Mouse (Mus musculus) lung, postnatal 25 days (tissue): ENCODE measurements around the gene Igsf11.

ENCODE experiments used
- DNase-seq: peaks from one replicate; pipeline ENCODE4 v3.0.0; 2022; ENCODE audit warnings: low spot score

The Igsf11 gene

DNA sequence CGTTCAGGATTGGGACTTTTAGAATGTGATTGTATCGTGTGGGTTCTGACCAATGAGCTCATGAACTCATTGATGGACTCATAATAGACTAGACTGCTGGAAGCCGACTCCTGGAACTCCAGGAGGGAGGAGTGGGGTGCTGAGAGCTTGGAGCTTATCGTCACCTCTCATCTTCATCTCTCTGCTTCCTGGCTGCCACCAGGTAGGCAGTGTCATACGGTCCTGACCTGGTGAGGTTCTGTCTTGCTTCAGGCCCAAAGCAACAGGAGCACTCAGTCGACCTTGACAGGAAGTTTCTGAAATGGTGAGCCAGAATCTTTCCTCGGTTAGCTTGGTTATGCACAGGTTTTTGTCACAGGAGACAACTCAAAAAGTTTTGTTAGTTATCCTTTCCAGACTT, at the start of gene Igsf11:
Gene Igsf11, plus strand, starts transcription at position 301 of the 400 bp plus-strand sequence.
- no peak for DNase-seq

- DNase-seq, result peak; percentile 15
Measured at GRCm38 (mm10) chr16:38858120-38858749, 34.2 kb upstream of the Igsf11 start.

- no peak for DNase-seq
Measured at GRCm38 (mm10) chr16:38860548-38860947, 31.9 kb upstream of the Igsf11 start.

GRCm38 (mm10) chr16:38864358-38864757, 28.1 kb upstream of the Igsf11 start:
- DNase-seq, result no peak

- no peak for DNase-seq
Measured at GRCm38 (mm10) chr16:38873231-38873630, 19.2 kb upstream of the Igsf11 start.

- no peak for DNase-seq
Measured at GRCm38 (mm10) chr16:38874481-38874880, 18.0 kb upstream of the Igsf11 start.

- no peak for DNase-seq
Measured at GRCm38 (mm10) chr16:38898816-38899425, 6.5 kb downstream of the Igsf11 start.

DNA sequence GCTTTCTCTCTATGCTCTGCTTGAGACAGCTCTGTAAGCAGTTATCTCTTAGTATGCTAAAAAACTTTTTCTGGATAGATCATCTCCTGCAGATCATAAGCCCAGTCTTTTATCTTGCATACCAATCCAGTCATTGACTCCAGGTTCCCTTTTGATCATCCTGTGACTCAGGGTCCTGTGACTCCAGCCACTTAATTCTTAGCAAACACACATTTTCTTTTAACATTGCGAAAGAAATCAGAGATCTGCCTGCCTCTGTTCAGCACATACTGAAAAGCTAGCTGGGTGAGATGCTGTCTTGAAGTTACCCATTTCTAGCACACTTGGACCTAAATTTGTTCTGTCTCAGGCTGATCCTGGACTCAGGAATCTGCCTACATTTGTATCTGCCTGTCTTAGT, 7.6 kb downstream of the Igsf11 start:
- no peak for DNase-seq

GRCm38 (mm10) chr16:38902111-38902778, 9.8 kb downstream of the Igsf11 start:
- DNase-seq, result peak; percentile 89

DNA sequence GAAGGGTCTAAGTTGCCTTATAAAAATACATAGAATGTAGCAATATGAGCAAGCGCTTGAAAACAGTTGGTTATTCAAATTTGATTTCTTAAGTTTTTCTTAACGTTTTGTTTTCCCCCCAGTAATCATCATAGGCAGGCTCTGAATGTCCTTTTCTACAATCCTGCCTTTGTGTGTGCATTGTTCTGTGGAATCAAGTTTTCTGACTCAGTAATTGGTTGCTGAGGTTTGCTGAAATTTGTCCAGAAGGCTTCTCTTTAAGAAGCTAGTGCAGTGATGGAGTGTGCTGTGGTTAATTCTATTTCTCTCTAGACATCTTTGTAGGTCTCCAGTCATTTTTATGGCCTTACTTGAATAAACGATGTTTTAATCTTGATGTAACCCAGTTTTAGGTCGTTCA, 10.5 kb downstream of the Igsf11 start:
- DNase-seq, result no peak

- no peak for DNase-seq
Measured at GRCm38 (mm10) chr16:38904202-38904601, 11.7 kb downstream of the Igsf11 start.

DNA sequence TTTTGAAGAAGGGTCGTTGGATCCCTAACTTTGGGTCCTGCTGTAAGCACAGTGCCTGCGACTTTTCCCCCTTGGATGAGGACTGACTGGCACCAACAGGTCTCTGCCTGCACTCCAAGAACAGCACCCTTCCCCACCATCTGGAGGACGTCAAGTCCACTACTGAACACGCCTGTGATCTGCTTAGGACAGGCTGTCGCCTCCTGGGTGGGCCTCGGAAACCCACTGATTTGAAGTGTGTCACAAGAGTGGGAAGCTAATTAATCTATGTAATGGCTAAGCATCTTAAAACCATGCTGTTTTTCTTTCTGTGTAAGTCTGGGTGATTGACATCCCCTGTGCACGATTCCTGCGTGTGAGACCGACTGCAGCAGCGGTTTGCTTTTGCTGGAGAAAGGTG, 13.4 kb downstream of the Igsf11 start:
- no peak for DNase-seq

GRCm38 (mm10) chr16:38908304-38908703, 15.8 kb downstream of the Igsf11 start:
- DNase-seq, result no peak

- no peak for DNase-seq
Measured at GRCm38 (mm10) chr16:38909506-38909905, 17.0 kb downstream of the Igsf11 start.

DNA sequence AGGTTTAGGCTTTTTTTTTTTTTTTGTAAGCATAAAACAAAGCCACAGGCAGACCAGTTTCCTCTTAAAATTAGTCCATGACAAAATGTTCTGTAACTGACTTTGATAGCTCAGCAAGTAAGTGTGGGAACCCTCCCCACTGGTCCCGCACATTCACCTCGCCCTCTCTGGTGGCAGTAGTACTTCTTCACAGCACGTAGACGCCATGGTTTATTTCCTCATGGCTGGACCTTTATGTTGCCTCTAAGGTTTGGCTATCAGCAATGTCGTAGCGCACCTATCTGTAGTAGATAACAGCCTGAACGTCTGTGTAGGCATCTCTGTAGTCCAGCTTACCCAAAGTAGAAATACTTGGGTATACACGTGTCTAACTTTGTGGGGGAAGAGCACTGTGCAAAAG, 17.6 kb downstream of the Igsf11 start:
- no peak for DNase-seq

- no peak for DNase-seq
Measured at GRCm38 (mm10) chr16:38915451-38915850, 23.0 kb downstream of the Igsf11 start.

GRCm38 (mm10) chr16:38916053-38916786, 23.7 kb downstream of the Igsf11 start:
- DNase-seq, result no peak

DNA sequence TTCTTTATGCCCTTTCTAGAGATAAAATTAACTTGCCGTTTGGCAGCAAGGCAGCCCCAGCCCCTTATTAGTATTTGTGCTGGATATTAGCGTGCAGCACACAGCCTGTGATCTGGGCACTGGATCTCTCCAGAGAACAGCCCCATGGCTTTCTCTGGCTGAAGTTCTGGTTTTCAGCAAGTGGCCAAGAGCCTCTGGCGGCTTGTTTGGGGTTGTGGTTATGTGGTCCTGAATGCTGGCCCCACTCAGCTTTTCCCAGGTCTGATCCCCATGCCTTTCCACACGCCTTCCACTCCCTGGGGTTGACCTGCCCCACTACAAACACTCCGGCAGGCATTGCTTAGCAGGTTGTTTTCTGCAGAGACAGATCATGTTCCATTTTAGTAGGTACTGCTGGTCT, 24.4 kb downstream of the Igsf11 start:
- DNase-seq, result no peak

- DNase-seq, result no peak
Measured at GRCm38 (mm10) chr16:38918121-38918520, 25.6 kb downstream of the Igsf11 start.

DNA sequence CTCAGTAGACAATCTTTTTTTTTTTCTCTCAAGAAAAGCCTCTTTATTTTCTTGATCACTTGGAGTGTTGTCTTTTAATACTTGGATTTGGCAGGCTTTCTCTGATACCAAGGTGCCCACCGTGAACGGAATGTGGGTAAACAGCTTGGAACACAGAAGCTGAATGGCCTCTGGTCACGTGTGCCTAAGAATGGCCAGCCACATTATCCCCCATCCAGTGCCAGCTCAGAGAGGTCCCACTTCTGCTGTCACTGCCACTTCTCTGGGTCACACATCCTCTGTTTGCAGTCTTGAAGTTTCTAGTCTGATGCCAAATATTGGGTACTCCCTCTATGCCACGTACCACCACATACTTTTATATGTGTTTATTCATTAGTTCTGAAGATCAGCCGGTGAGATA, 28.0 kb downstream of the Igsf11 start:
- DNase-seq, result no peak

GRCm38 (mm10) chr16:38924940-38925339, 32.5 kb downstream of the Igsf11 start:
- DNase-seq, result no peak

DNA sequence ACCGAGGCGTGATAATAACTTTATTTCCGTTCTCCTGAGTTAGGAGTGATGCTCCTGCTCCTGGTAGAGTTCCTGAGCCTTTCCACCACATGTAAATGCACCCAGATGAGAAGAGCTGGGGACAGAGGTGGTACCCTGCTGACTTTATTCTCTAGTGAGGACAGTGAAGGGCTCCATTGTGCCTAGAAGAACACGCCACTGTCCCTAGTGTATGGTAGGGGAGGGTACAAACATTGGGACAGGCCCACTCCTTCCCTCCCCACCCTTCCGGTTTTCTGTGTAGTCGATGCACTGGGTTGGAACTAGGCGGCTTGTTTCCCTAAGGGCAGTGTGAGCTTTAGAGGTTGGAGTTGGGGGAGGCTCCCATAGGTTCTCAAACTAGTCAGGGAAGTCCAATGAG, 36.3 kb downstream of the Igsf11 start:
- DNase-seq, result no peak

DNA sequence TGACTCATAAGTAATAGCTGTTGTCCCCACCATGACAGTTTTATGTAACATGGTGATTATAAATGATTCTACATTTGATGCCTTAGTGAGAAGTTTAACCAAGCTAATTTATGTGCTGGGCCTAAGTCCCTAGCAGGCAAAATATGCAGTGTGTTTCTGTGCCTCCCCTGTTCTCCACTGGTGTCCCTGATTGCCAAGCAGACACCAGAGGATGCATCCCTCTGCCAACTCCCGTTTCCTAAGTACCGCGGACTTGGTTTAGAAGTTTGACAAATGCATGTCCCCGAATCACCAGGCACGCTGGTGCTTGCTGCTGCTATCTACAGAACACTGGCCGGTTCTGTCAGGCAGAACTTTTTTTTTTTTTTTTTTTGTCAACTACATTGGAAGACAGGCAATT, 39.0 kb downstream of the Igsf11 start:
- DNase-seq, result no peak
